Mouse (Mus musculus) cerebellum, adult (tissue): ENCODE measurements around the gene Pwp2.
"Not testable (repeated sequence)": the region's sequence is repeated elsewhere in the genome, so short reads cannot be mapped to it uniquely, and the experiment has no call there.

Source experiments
- ATAC-seq: cut with Nextera tagmentation; 2 replicates; pipeline ENCODE4 v1.9.2; 2017; ENCODE audit warnings: mild to moderate bottlenecking, moderate library complexity, mixed read lengths; ENCODE audit not compliant: insufficient number of reproducible peaks, low FRiP score, low TSS enrichment

Pwp2 gene

DNA sequence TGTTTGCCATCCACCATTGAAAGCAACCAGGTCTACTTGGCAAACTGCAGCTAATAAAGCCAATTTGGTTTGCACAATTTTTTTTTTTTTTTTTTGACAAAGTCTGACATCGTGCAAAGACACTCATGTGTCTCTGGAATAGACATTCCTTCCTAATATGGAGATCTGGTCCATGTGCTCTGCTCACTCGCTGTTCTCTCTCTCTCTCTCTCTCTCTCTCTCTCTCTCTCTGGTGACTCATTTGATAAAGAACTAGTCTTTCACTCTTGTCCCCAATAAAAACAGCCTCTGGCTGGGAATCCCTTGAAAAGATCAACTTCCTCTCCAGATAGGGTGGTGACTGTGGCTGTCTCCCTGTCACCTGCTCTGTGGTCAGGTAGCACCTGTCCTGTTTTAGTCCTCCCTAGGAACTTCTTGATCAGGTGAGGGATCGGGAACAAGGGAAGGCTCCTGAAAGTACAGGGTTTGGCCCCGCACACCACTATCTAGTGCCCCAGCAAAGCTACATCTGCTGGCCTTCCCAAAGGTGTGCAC, 37.0 kb downstream of the Pwp2 start:
- no peak for ATAC-seq

GRCm38 (mm10) chr10:78143727-78144505, 41.0 kb downstream of the Pwp2 start:
- ATAC-seq: no peak

GRCm38 (mm10) chr10:78140843-78141242, 44.1 kb downstream of the Pwp2 start:
- no peak for ATAC-seq

DNA sequence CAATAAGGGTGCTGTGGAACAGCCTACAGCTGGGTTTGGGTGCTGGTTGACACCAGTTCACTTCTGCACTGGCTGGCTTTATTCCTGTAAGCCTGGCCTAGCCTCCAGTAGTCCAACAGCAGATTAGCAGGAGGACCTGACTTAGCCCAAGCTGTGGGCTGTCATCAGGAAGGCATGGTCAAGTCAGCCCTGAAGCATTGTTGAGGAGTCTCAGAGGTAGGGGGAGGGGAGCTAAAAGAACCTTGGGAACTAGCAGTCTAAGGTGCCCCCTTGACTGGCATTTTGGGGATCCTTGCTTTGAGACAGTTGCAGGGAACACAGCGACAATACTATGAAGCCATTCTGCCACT, 44.7 kb downstream of the Pwp2 start:
- ATAC-seq: no peak

- no peak for ATAC-seq
These were observed 45.2 kb downstream of the Pwp2 start for GRCm38 (mm10) chr10:78139572-78140250.

DNA sequence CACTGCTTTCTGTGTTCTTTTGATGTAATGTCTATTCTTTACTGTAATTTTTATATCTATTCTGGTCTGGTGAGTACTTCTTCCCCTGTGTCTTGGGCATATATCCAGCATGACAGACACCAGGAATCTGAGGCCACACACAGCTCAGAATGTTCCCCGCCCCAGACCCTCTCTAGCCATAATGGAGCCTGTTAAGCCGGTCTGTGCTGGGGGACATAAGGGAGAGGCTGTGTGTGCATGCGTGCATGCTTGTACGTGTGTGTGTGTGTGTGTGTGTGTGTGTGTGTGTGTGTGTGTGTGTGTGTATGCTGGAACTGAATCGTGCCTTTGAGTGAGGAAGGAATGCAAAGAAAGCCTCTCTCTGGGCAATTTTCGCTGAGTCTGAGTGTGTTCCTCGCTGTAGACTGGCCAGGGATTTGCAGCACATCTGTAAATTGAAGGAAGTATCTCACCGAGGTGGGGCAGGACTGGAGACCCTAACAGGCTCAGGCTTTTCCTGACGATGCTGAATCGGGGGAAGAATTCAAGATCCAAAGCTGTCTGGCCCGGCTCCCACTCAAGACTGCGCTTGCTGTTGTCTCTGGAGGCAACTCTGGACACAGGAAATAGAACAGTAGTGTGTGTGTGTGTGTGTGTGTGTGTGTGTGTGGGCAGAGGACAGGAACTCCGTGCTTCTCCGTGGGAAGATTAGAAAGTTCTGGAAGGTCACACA, 46.0 kb downstream of the Pwp2 start:
- ATAC-seq: no peak

- no peak for ATAC-seq
These were observed 47.8 kb downstream of the Pwp2 start for GRCm38 (mm10) chr10:78137191-78137590.

GRCm38 (mm10) chr10:78135947-78136346, 49.0 kb downstream of the Pwp2 start:
- no peak for ATAC-seq

GRCm38 (mm10) chr10:78134975-78135798, 49.8 kb downstream of the Pwp2 start:
- no peak for ATAC-seq

GRCm38 (mm10) chr10:78134400-78134799, 50.5 kb downstream of the Pwp2 start:
- no peak for ATAC-seq

- no peak for ATAC-seq
These were observed 55.0 kb downstream of the Pwp2 start for GRCm38 (mm10) chr10:78129998-78130397.

GRCm38 (mm10) chr10:78129423-78129822, 55.5 kb downstream of the Pwp2 start:
- no peak for ATAC-seq

DNA sequence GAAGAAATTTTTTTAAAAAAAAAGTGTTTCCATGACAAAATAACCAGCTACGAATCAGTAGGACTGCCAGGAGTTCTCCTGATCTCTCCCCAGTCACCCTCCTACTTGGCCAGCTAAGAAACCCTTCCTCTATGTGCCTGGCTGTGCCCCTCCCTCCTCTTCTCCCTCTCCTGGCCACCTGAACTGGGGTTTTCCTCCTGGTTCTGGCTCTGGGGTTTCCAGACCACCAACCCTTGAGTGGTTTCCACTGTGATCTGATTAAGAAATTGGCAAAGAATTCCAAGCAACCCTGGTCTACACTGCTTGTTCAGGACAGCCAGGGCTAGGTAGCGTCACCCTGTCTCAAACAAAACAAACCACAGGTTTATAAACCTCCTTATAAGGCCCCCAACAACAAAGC, 56.3 kb downstream of the Pwp2 start:
- no peak for ATAC-seq

- no peak for ATAC-seq
These were observed 57.0 kb downstream of the Pwp2 start for GRCm38 (mm10) chr10:78127931-78128330.

DNA sequence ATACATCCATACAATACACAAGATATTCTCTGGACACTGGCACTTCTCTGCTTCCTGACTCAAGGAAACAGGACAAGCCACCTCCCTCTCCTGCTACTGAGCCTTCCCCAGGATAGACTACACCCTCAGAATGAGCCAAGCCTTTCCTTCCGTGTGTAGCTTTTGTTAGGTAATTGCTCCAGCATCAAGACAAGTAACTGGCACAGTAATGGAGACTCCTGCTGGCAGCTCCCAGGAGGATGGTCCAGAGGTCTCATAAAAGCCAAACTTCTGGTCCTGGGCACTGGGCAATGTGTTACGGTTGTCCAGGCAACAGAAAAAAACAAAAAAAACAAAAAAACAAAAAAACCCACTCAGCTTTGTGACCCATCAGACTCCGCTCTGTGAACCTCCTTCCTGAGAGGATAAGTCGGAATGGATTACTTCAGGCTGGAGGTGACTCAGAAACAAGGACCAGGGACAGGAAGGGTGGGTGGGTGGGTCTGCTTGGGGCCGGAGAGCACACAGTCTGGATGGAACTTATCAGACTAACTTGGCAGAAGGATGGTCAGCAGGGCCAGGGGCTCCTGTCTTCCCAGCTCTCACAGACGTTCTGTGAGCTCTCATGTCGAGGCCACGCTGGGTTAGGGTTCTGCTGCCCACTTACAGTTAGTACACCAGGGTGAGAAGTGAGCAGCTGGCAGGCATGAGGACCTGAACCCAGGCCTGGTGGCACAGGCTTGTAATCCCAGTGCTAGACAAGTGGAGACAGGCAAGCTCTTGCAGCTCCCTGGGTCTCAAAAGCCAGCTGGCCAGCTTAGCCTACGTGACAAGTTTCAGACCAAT, 57.7 kb downstream of the Pwp2 start:
- ATAC-seq: no peak

- ATAC-seq: no peak
These were observed 58.6 kb downstream of the Pwp2 start for GRCm38 (mm10) chr10:78126311-78126710.

- ATAC-seq: not testable (repeated sequence)
These were observed 59.9 kb downstream of the Pwp2 start for GRCm38 (mm10) chr10:78125061-78125460.

DNA sequence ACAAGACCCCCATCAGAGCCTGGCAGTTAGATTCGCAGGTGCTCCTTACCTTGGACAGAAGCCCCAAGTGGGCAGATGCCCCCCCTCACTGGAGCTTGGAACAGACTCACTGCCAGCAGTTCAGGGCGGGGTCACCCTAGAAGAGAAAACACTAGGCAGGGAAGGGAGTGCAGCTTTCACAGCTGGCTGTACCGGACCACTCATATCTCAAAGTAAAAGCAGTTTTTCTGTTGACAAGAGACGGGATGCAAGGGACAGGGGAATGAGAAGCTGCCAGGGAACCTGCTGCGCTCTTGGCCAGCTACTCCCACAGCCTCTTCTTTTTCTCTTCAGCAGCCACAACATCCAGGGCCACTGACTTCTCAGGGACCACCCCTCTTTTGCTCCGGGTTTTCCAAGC, 60.8 kb downstream of the Pwp2 start:
- ATAC-seq: not testable (repeated sequence)
